Mouse (Mus musculus) embryonic facial prominence, embryonic 11.5 days (tissue): Measurements from ENCODE around the gene Gabarap. TPM values are rescaled to one million over a fixed set of nuclear protein-coding genes. Genes with fewer than 3 reads are reported as not detected.
"Not testable (repeated sequence)": the region's sequence is repeated elsewhere in the genome, so short reads cannot be mapped to it uniquely, and the experiment has no call there.

ENCODE experiments used
- ATAC-seq: fragments of 200-750 bp; cut with Nextera tagmentation; replicated peaks from 2 replicates; pipeline ENCODE4 v1.8.0; 2017; ENCODE audit warnings: low read depth; ENCODE audit not compliant: insufficient number of reproducible peaks, low FRiP score, low TSS enrichment
- DNase-seq: peaks from one replicate; pipeline ENCODE4 v3.0.0-alpha.2; 2015; ENCODE audit warnings: low spot score
- H3K27ac ChIP-seq: fragments of 300-500 bp; sonication (generic); replicated peaks from 2 replicates; pipeline ENCODE4 v1.5.1; 2014; ENCODE audit warnings: mild to moderate bottlenecking, low read depth, low read length, control low read depth
- H3K27me3 ChIP-seq: fragments of 300-500 bp; sonication (generic); 2 replicates; pipeline ENCODE4 v1.6.1; 2014; ENCODE audit warnings: mild to moderate bottlenecking, low read length, moderate library complexity, mixed read lengths; ENCODE audit not compliant: control insufficient read depth, insufficient read depth
- H3K36me3 ChIP-seq: fragments of 300-500 bp; sonication (generic); replicated peaks from 2 replicates; pipeline ENCODE4 v1.6.1; 2014; ENCODE audit warnings: low read depth, mild to moderate bottlenecking, low read length, moderate library complexity, mixed read lengths; ENCODE audit not compliant: control insufficient read depth, insufficient read depth
- H3K4me1 ChIP-seq: fragments of 300-500 bp; sonication (generic); 2 replicates; pipeline ENCODE4 v1.6.1; 2014; ENCODE audit warnings: low read length, mixed read lengths; ENCODE audit not compliant: control insufficient read depth, insufficient read depth
- H3K4me2 ChIP-seq: fragments of 300-500 bp; sonication (generic); 2 replicates; pipeline ENCODE4 v1.6.1; 2014; ENCODE audit warnings: low read depth, mild to moderate bottlenecking, control low read depth, low read length, moderate library complexity
- H3K4me3 ChIP-seq: fragments of 300-500 bp; sonication (generic); 2 replicates; pipeline ENCODE4 v1.5.1; 2014; ENCODE audit warnings: low read depth, low read length, control low read depth
- H3K9ac ChIP-seq: fragments of 300-500 bp; sonication (generic); replicated peaks from 2 replicates; pipeline ENCODE4 v1.6.1; 2014; ENCODE audit warnings: mild to moderate bottlenecking, control low read depth, low read length
- H3K9me3 ChIP-seq: fragments of 300-500 bp; sonication (generic); replicated peaks from 2 replicates; pipeline ENCODE4 v1.6.1; 2016; ENCODE audit warnings: mild to moderate bottlenecking, low read length, inconsistent platforms, mixed read lengths; ENCODE audit not compliant: control insufficient read depth
- WGBS: fragments of 180-500 bp; shearing (Covaris S2); extraction: QIAGEN DNeasy Blood & Tissue Kit; methylation state at CpG from one replicate; pipeline ENCODE4 v1.1.7; 2014; 5-methylcytosine and 5-hydroxymethylcytosine counted together
- polyA plus RNA-seq: library from polyadenylated mRNA; unstranded; fragments of >200 nt; fragmentation: Nextera tagmentation; extraction: Ambion mirVana; gene quantifications from 2 replicates; pipeline ENCODE4 v1.2.1, GENCODE M21; 2014

The Gabarap gene
- polyA plus RNA-seq, 1 experiment from 2014 or later: 474 TPM

DNA sequence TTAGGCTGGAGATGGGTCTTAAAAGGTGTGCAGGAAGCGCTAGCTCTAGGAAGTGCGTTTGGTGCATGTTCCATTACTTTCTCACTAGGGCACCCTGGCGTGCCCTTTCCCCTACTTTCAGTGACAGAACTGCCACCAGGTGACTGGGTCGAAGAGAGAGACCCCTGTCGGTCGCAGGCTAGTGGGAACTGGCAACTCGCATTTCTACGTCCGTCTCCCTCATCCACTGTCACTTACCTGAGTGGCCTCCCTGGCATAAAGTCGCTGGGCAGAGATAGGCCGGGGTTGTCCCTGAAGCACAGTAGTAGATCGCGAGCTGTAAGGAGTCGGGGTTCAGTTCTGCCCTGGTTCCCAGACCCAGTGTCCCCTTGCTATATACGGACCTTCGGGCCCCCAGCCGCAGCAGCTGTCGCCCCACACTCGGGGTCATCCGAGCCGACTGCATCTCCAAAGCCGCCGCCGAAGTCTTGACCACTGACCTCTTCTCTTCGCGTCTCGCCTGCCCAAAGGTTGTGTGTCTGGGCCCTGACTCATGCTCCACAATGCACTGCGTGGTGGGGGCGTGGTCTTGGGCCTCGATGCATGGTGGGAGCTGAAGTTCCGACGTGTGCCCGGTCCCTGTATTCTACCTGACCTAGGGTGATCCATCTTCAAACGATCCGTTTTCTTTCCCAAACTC lies 24.1 kb downstream of the Gabarap start, which contains the start of gene Acadvl:
TSS of gene Acadvl (minus strand) at position 532 of the 679 bp plus-strand sequence.
- WGBS: under 1% methylated on average over 35 of the region's 35 CpGs
- peaks cover 7% of the 10 kb centered on the region for H3K36me3 ChIP-seq
- H3K4me1 ChIP-seq: peaks cover 12% of the 10 kb centered on the region
- DNase-seq (peak; percentile 90), ATAC-seq (peak; percentile 61)
- peak within 1 kb of the TSS; percentile 82 for H3K4me2 ChIP-seq
- peak within 1 kb of the TSS; percentile 59 for H3K27ac ChIP-seq
- H3K9ac ChIP-seq: peak within 1 kb of the TSS; percentile 73
- peak within 1 kb of the TSS; percentile 54 for H3K4me3 ChIP-seq
- H3K9me3 ChIP-seq: no peaks in the 10 kb centered on the region
- H3K27me3 ChIP-seq: no peaks in the 10 kb centered on the region

DNA sequence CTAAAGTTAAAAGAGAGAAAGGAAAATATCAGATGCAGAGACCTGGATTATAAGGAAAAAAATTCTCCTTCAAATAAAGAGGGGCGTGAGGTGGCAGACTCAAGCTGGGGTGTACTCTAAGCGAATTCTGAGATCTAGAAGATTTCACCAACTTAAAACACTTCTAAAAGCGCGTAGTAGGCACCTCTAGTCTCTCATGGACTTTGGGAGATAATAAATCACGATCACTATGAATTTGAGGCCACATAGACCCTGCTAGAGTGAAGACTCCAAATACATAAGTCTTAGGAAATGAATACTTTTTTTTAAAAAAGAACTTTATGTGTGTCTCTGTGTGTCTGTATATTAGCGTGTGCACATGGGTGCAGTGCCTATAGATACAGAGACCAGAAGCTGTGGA lies 24.7 kb downstream of the Gabarap start:
- peaks cover 4% of the 10 kb centered on the region for H3K36me3 ChIP-seq
- peak overlapping the region; percentile 54 for H3K4me3 ChIP-seq
- 63% methylated on average over 6 of the region's 6 CpGs for WGBS
- H3K4me1 ChIP-seq: peaks cover 15% of the 10 kb centered on the region
- no peak overlapping the region for H3K9ac ChIP-seq
- ATAC-seq (no peak), DNase-seq (no peak)
- no peak overlapping the region for H3K4me2 ChIP-seq
- H3K27ac ChIP-seq: no peak overlapping the region
- no peaks in the 10 kb centered on the region for H3K9me3 ChIP-seq
- no peaks in the 10 kb centered on the region for H3K27me3 ChIP-seq

- H3K4me3 ChIP-seq, H3K27me3 ChIP-seq, H3K27ac ChIP-seq, H3K9me3 ChIP-seq, H3K36me3 ChIP-seq, ATAC-seq, H3K9ac ChIP-seq, DNase-seq, H3K4me2 ChIP-seq: not testable (repeated sequence)
- peaks cover 15% of the 10 kb centered on the region for H3K4me1 ChIP-seq
- 87% methylated on average over 2 of the region's 2 CpGs for WGBS
These were observed 25.2 kb downstream of the Gabarap start for GRCm38 (mm10) chr11:70016177-70016576.

DNA sequence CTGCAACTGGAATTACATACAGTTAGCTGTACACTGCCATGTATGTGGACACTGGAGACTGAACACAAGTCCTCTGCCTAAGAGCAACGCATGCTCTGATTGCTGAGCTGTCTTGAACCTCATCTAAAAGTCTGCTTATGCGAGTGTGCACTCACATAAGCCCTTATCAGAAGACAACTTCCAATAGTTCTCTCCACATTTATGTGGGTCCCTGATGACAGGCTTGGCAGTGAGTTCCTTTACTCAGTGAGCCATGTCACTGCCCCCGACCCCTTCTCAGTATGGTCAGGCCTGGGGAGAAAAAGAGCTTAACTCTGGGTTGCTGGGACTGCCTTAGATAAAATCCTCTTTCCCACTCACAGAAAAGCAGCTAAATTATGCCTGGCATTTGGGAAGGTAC lies 25.7 kb downstream of the Gabarap start, which contains the start of gene Dlg4:
TSS of gene Dlg4 (plus strand) at position 274 of the 400 bp plus-strand sequence.
- ATAC-seq: no peak
- H3K27ac ChIP-seq: peak within 1 kb of the TSS; percentile 90; the same call in 1 of the 2 replicates

DNA sequence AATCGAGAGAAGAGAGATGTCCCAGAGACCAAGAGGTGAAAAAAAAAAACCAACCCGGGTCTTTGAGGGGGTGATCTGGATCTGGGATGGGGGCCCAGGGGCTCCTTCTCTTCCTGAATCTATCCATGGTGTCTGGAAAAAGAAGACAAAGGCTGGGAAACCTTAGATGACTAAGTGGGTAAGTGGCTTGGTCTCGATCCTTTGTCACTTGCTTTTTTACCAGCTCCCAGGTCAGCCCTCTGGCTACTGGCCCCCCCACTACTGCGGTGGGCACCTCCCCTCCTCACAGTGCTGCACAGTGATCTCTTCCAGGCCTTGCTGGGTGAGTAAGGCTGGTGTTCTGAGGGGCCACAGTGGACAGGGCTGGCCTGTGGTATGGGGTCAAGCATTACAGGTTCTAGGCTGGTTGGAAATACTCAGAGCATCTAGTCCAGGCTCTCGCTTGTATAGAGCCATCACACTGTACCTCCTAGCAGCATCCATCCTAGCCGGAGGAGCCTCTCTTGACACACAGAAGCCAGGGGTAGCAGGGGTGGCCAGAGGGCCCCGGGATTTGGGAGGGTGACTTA lies 26.3 kb downstream of the Gabarap start:
- Histone ChIP-seq H3K9ac (peak overlapping the region; percentile 83; the same call in 1 of the 2 replicates), H3K4me1 (peaks cover 15% of the 10 kb centered on the region), H3K4me2 (peak overlapping the region; percentile 92), H3K36me3 (no peaks in the 10 kb centered on the region), H3K27me3 (no peaks in the 10 kb centered on the region), H3K9me3 (no peaks in the 10 kb centered on the region), H3K27ac (no peak overlapping the region; the same call in 1 of the 2 replicates), H3K4me3 (peak overlapping the region; percentile 58; the same call in 1 of the 2 replicates)
- WGBS: 39% methylated on average over 7 of the region's 7 CpGs
- ATAC-seq (no peak), DNase-seq (no peak)

More for the DNA sequence above, 25.7 kb downstream of the Gabarap start, which contains the start of gene Dlg4:
- H3K4me1 ChIP-seq: peaks cover 15% of the 10 kb centered on the region
- peak within 1 kb of the TSS; percentile 92 for H3K4me2 ChIP-seq
- H3K27me3 ChIP-seq: no peaks in the 10 kb centered on the region
- 77% methylated on average over 3 of the region's 3 CpGs for WGBS
- peak within 1 kb of the TSS; percentile 58 for H3K4me3 ChIP-seq
- H3K9me3 ChIP-seq: no peaks in the 10 kb centered on the region
- H3K9ac ChIP-seq: peak within 1 kb of the TSS; percentile 83
- no peak for DNase-seq
- H3K36me3 ChIP-seq: peaks cover 1% of the 10 kb centered on the region

DNA sequence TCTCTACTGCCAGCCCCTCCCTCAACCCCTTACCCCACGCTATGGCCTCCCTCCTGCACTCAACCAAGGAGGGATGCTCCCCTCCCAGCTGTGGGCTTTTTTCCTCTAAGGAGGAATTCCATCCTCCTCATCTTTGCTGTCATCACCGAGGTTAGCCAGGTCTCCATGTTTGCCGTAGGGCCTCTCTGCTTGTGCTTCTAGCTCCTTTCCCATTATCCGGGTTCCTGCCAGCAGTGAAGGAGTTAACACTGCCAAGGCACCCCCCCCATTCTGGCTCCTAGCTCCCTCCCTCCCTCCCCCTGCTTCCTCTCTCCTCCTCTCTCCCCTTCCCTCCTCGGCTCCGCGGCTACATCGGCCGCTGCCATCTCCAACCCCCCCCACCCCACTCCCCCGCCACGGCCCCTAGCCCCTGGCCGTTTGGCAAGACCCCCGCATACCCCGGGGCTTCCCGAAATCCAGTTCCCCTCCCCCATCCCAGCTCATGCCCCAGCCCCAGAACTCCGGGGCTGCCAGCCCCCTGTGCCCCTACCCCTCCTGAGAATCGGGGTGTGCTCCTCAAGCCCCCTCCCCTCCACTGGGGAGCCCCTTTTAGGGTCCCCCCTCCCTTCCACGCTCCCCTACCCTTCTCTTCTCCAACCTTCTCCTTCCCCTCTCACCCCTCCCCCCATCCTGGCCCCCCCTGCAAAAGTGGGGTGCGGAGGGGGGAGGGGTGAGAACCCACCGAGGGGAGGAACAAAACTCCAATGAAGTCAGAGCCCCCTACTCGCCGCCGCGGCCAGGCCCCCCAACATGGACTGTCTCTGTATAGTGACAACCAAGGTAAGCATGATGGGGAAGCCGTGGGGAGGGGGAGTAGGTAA lies 27.4 kb downstream of the Gabarap start:
- H3K9me3 ChIP-seq: no peaks in the 10 kb centered on the region
- ATAC-seq (no peak), DNase-seq (peak; percentile 92)
- peak overlapping the region; percentile 90 for H3K27ac ChIP-seq
- WGBS: 2% methylated on average over 23 of the region's 25 CpGs
- no peaks in the 10 kb centered on the region for H3K27me3 ChIP-seq
- H3K4me1 ChIP-seq: peaks cover 15% of the 10 kb centered on the region
- peak overlapping the region; percentile 58 for H3K4me3 ChIP-seq
- no peaks in the 10 kb centered on the region for H3K36me3 ChIP-seq
- H3K4me2 ChIP-seq: peak overlapping the region; percentile 92
- peak overlapping the region; percentile 83 for H3K9ac ChIP-seq

DNA sequence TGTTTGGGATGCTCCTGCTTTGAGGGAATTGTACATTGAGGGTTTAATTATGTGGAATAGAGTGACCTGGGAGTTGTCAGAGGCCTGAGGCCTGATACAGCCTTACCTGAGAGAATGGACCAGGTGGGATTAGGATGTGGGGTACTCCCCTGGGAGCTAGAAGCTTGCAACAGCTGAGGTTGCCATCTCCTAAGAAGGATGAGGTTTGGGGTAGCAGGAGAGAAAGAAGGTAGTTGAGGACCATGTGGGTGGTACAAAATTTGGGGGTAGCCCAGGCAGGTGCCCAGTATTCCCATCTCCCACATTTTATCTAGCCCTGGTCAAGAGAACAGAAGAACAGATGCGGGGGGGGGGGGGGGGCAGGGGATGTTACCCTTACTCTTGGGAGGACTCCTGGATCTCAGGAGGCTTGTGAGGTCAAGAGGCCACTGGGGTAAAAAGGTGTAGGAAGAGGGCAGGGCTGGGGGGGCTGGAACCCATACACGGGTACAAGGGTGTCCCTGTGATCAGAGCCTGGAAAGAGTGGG lies 28.6 kb downstream of the Gabarap start:
- no peaks in the 10 kb centered on the region for H3K9me3 ChIP-seq
- peak overlapping the region; percentile 58 for H3K4me3 ChIP-seq
- no peak for ATAC-seq
- peak overlapping the region; percentile 41 for H3K9ac ChIP-seq
- H3K27ac ChIP-seq: peak overlapping the region; percentile 70; the same call in 1 of the 2 replicates
- no peaks in the 10 kb centered on the region for H3K36me3 ChIP-seq
- no peak for DNase-seq
- H3K4me2 ChIP-seq: peak overlapping the region; percentile 92
- H3K4me1 ChIP-seq: peaks cover 14% of the 10 kb centered on the region
- whole genome bisulfite sequencing: 13% methylated on average over 2 of the region's 2 CpGs
- H3K27me3 ChIP-seq: no peaks in the 10 kb centered on the region
